Mouse (Mus musculus): Measurements from ENCODE around the gene Slc22a20. TPM values are rescaled to one million over a fixed set of nuclear protein-coding genes. Genes with fewer than 3 reads are reported as not detected.

Gene Slc22a20
- polyA plus RNA-seq, 1 experiment from 2014 or later = not detected

GRCm38 (mm10) chr19:5922963-5923362 lies 63.0 kb downstream of the Slc22a20 start:
- Histone ChIP-seq H3K36me3 (ENCODE audit: control insufficient read depth, insufficient read depth, low read length) (no peaks in the 10 kb centered on the region), H3K9ac (ENCODE audit: low read length) (no peak overlapping the region), H3K4me1 (replicated peaks; ENCODE audit: control insufficient read depth, insufficient read depth, low read length) (peaks cover 5% of the 10 kb centered on the region; the same call in 1 of the 2 replicates), H3K4me2 (ENCODE audit: low read depth, low read length, severe bottlenecking) (no peak overlapping the region), H3K4me3 (ENCODE audit: low read depth, low read length) (no peak overlapping the region), H3K27me3 (ENCODE audit: control insufficient read depth, insufficient read depth, low read length) (peaks cover 3% of the 10 kb centered on the region; the same call in 1 of the 2 replicates), H3K27ac (ENCODE audit: low read depth, low read length) (no peak overlapping the region), H3K9me3 (ENCODE audit: control insufficient read depth, low read length) (no peaks in the 10 kb centered on the region)
- ATAC-seq (replicated peaks; ENCODE audit: low FRiP score) = no peak
- 85% methylated on average over 3 of the region's 3 CpGs for WGBS
- DNase-seq (ENCODE audit: low spot score) = no peak

GRCm38 (mm10) chr19:5922119-5922942 lies 63.6 kb downstream of the Slc22a20 start:
- WGBS = 85% methylated on average over 15 of the region's 15 CpGs
- Histone ChIP-seq H3K4me3 (ENCODE audit: low read depth, low read length) (no peak overlapping the region), H3K36me3 (ENCODE audit: control insufficient read depth, insufficient read depth, low read length) (no peaks in the 10 kb centered on the region; the same call in 1 of the 2 replicates), H3K4me1 (replicated peaks; ENCODE audit: control insufficient read depth, insufficient read depth, low read length) (peaks cover 5% of the 10 kb centered on the region; the same call in 1 of the 2 replicates), H3K9ac (ENCODE audit: low read length) (no peak overlapping the region), H3K9me3 (ENCODE audit: control insufficient read depth, low read length) (no peaks in the 10 kb centered on the region), H3K27me3 (ENCODE audit: control insufficient read depth, insufficient read depth, low read length) (peaks cover 3% of the 10 kb centered on the region; the same call in 1 of the 2 replicates), H3K4me2 (ENCODE audit: low read depth, low read length, severe bottlenecking) (no peak overlapping the region), H3K27ac (ENCODE audit: low read depth, low read length) (no peak overlapping the region)
- DNase-seq (ENCODE audit: low spot score) (no peak), ATAC-seq (replicated peaks; ENCODE audit: low FRiP score) (no peak)

- 20% methylated on average over 9 of the region's 9 CpGs for WGBS
- Histone ChIP-seq H3K9ac (ENCODE audit: low read length) (peak overlapping the region; percentile 23; the same call in 1 of the 2 replicates), H3K4me3 (ENCODE audit: low read depth, low read length) (no peak overlapping the region), H3K4me1 (replicated peaks; ENCODE audit: control insufficient read depth, insufficient read depth, low read length) (peaks cover 5% of the 10 kb centered on the region; the same call in 1 of the 2 replicates), H3K27me3 (ENCODE audit: control insufficient read depth, insufficient read depth, low read length) (peaks cover 3% of the 10 kb centered on the region; the same call in 1 of the 2 replicates), H3K27ac (ENCODE audit: low read depth, low read length) (no peak overlapping the region), H3K36me3 (ENCODE audit: control insufficient read depth, insufficient read depth, low read length) (no peaks in the 10 kb centered on the region; the same call in 1 of the 2 replicates), H3K9me3 (ENCODE audit: control insufficient read depth, low read length) (no peaks in the 10 kb centered on the region), H3K4me2 (ENCODE audit: low read depth, low read length, severe bottlenecking) (no peak overlapping the region)
- ATAC-seq (replicated peaks; ENCODE audit: low FRiP score) (no peak), DNase-seq (ENCODE audit: low spot score) (no peak)
Measured at GRCm38 (mm10) chr19:5921715-5922114, 64.2 kb downstream of the Slc22a20 start.

Other genes starting within 250 kb of the Slc22a20 start
- gene Ltbp3, start 245.2 kb downstream of the Slc22a20 start, polyA plus RNA-seq (2014; fragmentation: Nextera tagmentation; extraction: Ambion mirVana) = 5.0 and 5.5 TPM in 2 replicates
- 65.2 and 66.3 TPM in 2 replicates for gene Scyl1, start 214.7 kb downstream of the Slc22a20 start, polyA plus RNA-seq (2014; fragmentation: Nextera tagmentation; extraction: Ambion mirVana)
- 20.4 and 24.5 TPM in 2 replicates for gene Frmd8, start 110.9 kb downstream of the Slc22a20 start, polyA plus RNA-seq (2014; fragmentation: Nextera tagmentation; extraction: Ambion mirVana)
- gene Slc25a45, start 108.3 kb downstream of the Slc22a20 start, polyA plus RNA-seq (2014; fragmentation: Nextera tagmentation; extraction: Ambion mirVana) = 0.90 and 1.1 TPM in 2 replicates
- gene Tigd3, start 92.0 kb downstream of the Slc22a20 start, polyA plus RNA-seq (2014; fragmentation: Nextera tagmentation; extraction: Ambion mirVana) = 10.1 and 10.7 TPM in 2 replicates
- 232 and 246 TPM in 2 replicates for gene Dpf2, start 73.1 kb downstream of the Slc22a20 start, polyA plus RNA-seq (2014; fragmentation: Nextera tagmentation; extraction: Ambion mirVana)
- 1.8 and 2.5 TPM in 2 replicates for gene Cdc42ep2, start 61.3 kb downstream of the Slc22a20 start, polyA plus RNA-seq (2014; fragmentation: Nextera tagmentation; extraction: Ambion mirVana)
- 108 and 118 TPM in 2 replicates for gene Pola2, start 21.9 kb downstream of the Slc22a20 start, polyA plus RNA-seq (2014; fragmentation: Nextera tagmentation; extraction: Ambion mirVana)
- 3.9 and 5.3 TPM in 2 replicates for gene Capn1, start 29.8 kb upstream of the Slc22a20 start, polyA plus RNA-seq (2014; fragmentation: Nextera tagmentation; extraction: Ambion mirVana)
- 29.1 and 35.8 TPM in 2 replicates for gene Syvn1, start 60.4 kb upstream of the Slc22a20 start, polyA plus RNA-seq (2014; fragmentation: Nextera tagmentation; extraction: Ambion mirVana)
- 86.8 and 89.2 TPM in 2 replicates for gene Mrpl49, start 71.6 kb upstream of the Slc22a20 start, polyA plus RNA-seq (2014; fragmentation: Nextera tagmentation; extraction: Ambion mirVana)
- gene Fau, start 71.7 kb upstream of the Slc22a20 start, polyA plus RNA-seq (2014; fragmentation: Nextera tagmentation; extraction: Ambion mirVana) = 729 and 755 TPM in 2 replicates
- gene Znhit2, start 75.0 kb upstream of the Slc22a20 start, polyA plus RNA-seq (2014; fragmentation: Nextera tagmentation; extraction: Ambion mirVana) = 39.6 and 42.5 TPM in 2 replicates
- 31.7 and 33.3 TPM in 2 replicates for gene Tm7sf2, start 82.2 kb upstream of the Slc22a20 start, polyA plus RNA-seq (2014; fragmentation: Nextera tagmentation; extraction: Ambion mirVana)
- gene Vps51, start 91.1 kb upstream of the Slc22a20 start, polyA plus RNA-seq (2014; fragmentation: Nextera tagmentation; extraction: Ambion mirVana) = 60.3 and 61.8 TPM in 2 replicates
- not detected in 2 replicates for gene Tmem262, start 93.9 kb upstream of the Slc22a20 start, polyA plus RNA-seq (2014; fragmentation: Nextera tagmentation; extraction: Ambion mirVana)
- gene Gm28374, start 96.1 kb upstream of the Slc22a20 start, polyA plus RNA-seq (2014; fragmentation: Nextera tagmentation; extraction: Ambion mirVana) = 1.2 and 1.5 TPM in 2 replicates
- gene Zfpl1, start 98.8 kb upstream of the Slc22a20 start, polyA plus RNA-seq (2014; fragmentation: Nextera tagmentation; extraction: Ambion mirVana) = 62.5 and 75.0 TPM in 2 replicates
- 75.5 and 76.7 TPM in 2 replicates for gene Cdca5, start 98.8 kb upstream of the Slc22a20 start, polyA plus RNA-seq (2014; fragmentation: Nextera tagmentation; extraction: Ambion mirVana)
- gene AC131692.1, start 108.3 kb upstream of the Slc22a20 start, polyA plus RNA-seq (2014; fragmentation: Nextera tagmentation; extraction: Ambion mirVana) = 0.90 and 1.3 TPM in 2 replicates
- gene Naaladl1, start 119.6 kb upstream of the Slc22a20 start, polyA plus RNA-seq (2014; fragmentation: Nextera tagmentation; extraction: Ambion mirVana) = 0.93 and 1.0 TPM in 2 replicates
- gene Sac3d1, start 132.5 kb upstream of the Slc22a20 start, polyA plus RNA-seq (2014; fragmentation: Nextera tagmentation; extraction: Ambion mirVana) = 64.5 and 73.7 TPM in 2 replicates
- gene Snx15, start 142.2 kb upstream of the Slc22a20 start, polyA plus RNA-seq (2014; fragmentation: Nextera tagmentation; extraction: Ambion mirVana) = 27.4 and 30.9 TPM in 2 replicates
- not detected in 2 replicates for gene Batf2, start 154.8 kb upstream of the Slc22a20 start, polyA plus RNA-seq (2014; fragmentation: Nextera tagmentation; extraction: Ambion mirVana)
- gene Arl2, start 155.4 kb upstream of the Slc22a20 start, polyA plus RNA-seq (2014; fragmentation: Nextera tagmentation; extraction: Ambion mirVana) = 72.2 and 79.6 TPM in 2 replicates
- gene Majin, start 198.2 kb upstream of the Slc22a20 start, polyA plus RNA-seq (2014; fragmentation: Nextera tagmentation; extraction: Ambion mirVana) = not detected in 2 replicates
- gene Gpha2, start 240.2 kb upstream of the Slc22a20 start, polyA plus RNA-seq (2014; fragmentation: Nextera tagmentation; extraction: Ambion mirVana) = 0.65 TPM in 1 of 2 replicates, not detected in the other
- 41.4 and 45.6 TPM in 2 replicates for gene Ppp2r5b, start 249.7 kb upstream of the Slc22a20 start, polyA plus RNA-seq (2014; fragmentation: Nextera tagmentation; extraction: Ambion mirVana)